Mouse (Mus musculus) lung, postnatal 36 days (tissue): ENCODE measurements around the gene Ndufs1.
"Not testable (repeated sequence)": the region's sequence is repeated elsewhere in the genome, so short reads cannot be mapped to it uniquely, and the experiment has no call there.

Source experiments
- DNase-seq: peaks from one replicate; pipeline ENCODE4 v3.0.0; 2022; ENCODE audit warnings: mixed read lengths

Gene Ndufs1

GRCm38 (mm10) chr1:63176604-63177421 lies at the start of gene Ndufs1, which contains the start of gene Eef1b2:
Gene Ndufs1, minus strand, starts transcription at chr1:63176833.
Gene Eef1b2, plus strand, starts transcription at chr1:63176825.
- peak; percentile 98 for DNase-seq

- DNase-seq: no peak
Observed at GRCm38 (mm10) chr1:63225890-63226289, 49.3 kb upstream of the Ndufs1 start.

GRCm38 (mm10) chr1:63225009-63225408 lies 48.4 kb upstream of the Ndufs1 start:
- DNase-seq: no peak

GRCm38 (mm10) chr1:63219277-63219676 lies 42.6 kb upstream of the Ndufs1 start:
- DNase-seq: no peak

DNA sequence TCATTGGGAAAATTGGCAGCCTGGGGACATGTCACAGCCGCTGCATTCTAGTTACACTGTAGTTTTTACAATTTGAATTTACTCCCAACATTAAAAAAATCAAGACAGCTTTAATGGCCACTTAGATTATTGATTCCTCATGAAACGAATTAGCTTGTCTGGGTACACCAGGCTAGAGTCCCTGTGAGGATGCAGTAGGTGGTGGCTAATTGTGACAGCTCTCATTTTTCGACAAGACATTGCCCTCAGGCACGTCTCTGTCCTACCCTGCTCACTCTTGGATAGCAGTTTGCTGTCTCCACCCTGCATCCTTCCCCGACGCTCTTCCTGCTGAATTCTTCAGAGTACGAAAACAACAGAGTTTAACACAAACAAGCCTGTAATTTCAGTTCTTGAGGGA lies 38.0 kb upstream of the Ndufs1 start:
- no peak for DNase-seq

GRCm38 (mm10) chr1:63214271-63214558 lies 37.6 kb upstream of the Ndufs1 start, which contains the start of gene Gpr1:
Gene Gpr1, minus strand, starts transcription at chr1:63214543.
- no peak for DNase-seq

GRCm38 (mm10) chr1:63213478-63214270 lies 37.0 kb upstream of the Ndufs1 start:
- DNase-seq: no peak

- DNase-seq: no peak
Observed at GRCm38 (mm10) chr1:63209861-63210529, 33.4 kb upstream of the Ndufs1 start.

- DNase-seq: no peak
Observed at GRCm38 (mm10) chr1:63207607-63208006, 31.0 kb upstream of the Ndufs1 start.

DNA sequence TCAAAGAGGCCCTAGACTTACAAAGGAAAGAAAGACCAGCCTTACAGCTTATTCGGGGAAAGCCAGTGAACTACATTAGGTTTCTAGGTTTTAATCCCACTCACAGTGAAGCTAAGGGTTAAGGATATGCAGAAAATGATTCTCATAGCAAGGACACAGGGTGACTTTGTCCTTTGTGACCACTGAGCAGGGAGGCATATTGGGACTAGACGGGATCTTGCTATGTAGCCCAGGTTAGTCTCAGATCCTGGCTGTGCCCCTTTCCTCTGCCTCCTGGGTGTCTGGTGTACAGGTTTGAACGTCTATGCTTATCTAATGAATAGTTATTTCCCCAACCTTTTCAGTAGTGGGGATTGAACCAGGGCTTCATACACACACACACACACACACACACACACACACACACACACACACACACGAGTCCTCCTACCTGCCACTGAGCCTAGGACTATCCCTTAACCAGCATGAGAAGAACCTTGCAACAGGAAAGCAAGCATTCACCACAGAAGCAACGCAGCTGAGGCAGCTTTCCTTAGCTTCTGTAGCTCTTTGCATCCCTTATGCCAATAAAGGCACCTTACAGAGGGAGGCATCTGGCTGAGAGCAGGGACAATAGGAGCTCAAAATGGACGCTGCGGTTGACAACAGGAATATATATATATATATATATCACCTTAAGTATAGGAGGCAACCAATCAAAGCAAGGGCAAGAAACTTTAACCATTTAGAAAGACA lies 28.2 kb upstream of the Ndufs1 start:
- no peak for DNase-seq

- no peak for DNase-seq
Observed at GRCm38 (mm10) chr1:63203950-63204659, 27.5 kb upstream of the Ndufs1 start.

DNA sequence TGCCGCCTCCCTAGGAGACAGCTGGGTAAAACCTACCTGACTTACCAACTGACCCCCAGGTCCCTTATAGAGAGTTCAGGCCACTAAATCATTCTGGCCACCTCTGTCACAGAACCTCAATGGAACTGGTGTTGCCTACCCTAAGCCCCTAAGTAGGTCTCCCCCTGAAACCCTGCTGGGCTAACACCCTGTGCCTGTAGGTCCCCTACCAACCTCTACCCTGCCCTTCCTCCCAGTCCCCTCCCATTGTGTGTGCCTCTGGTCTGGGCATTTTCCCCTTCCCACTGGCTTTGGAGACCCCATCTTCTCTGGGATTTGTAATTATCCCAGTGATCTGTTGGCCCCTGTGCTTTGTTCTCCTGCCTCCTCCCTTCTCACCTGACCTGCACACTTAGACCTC lies 26.8 kb upstream of the Ndufs1 start:
- DNase-seq: no peak

DNA sequence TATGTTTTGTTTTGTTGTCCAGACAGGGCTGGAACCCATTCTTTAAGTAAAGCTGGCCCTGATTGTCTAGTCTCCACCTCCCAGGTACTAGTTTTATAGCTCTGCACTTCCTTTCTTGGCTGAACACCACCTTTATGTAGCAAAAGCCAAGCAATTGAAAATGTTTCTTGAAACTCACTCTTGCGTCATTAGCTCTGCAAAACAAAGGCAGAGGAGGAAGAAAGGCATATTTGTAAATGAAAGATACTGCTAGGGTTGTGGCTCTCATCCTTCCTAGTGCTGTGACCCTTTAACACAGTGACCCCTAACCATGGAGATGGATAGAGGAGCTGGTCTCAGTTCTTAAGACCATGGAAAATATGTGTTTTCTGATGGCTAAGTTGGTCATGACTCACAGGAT lies 25.0 kb upstream of the Ndufs1 start:
- no peak for DNase-seq

DNA sequence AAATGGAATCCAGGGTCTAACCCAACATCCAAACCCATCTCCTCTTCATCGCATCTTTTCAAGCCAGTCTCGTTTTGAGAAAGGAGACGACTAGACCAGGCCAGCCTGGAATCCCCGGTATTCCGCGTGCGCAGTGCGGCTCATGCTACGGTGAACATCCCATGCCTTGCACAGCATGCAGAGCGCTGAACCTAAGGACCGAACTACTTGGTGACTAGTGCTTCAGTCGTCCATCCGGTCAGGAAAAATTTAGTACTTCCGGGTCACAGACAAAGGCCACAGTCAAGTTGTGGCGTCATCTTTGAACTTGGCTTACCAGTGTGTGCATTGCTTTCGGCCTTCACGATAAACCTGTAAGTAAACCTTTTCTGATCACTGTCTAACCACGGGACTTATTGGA lies 23.7 kb upstream of the Ndufs1 start:
- DNase-seq: no peak

GRCm38 (mm10) chr1:63199387-63199786 lies 22.8 kb upstream of the Ndufs1 start:
- peak; percentile 5 for DNase-seq

DNA sequence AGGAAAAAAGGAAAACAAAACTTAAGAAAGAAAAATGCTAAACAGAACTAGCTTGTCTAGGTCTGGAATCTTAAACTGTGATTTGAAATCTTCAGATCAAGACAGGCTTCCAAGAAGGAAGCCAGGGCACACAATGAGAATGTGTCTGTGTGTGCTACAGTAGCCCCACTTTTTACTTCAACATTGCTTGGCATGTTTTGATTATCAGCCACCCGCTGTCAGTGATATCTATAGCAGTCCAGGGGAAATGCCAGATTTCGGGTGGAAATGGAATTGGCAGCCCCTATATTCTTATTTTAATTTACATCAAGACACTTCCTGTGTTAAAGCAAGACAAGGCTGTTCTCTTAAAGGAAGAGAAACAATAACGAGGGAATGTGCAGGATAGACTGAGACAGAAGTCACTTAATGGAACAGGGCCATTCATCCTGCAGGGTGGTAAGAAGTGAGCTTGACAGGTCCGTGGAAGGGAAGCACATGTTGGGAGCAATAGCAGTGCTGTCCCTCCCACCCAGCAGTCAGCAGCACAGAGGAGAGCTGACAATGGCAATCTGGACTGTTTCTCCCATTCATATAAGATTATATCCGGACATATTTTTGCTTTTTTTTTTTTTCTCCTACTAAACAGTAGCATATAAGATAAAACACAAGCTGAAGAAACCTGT lies 19.3 kb upstream of the Ndufs1 start:
- no peak for DNase-seq

- no peak for DNase-seq
Observed at GRCm38 (mm10) chr1:63192306-63193065, 15.9 kb upstream of the Ndufs1 start.

DNA sequence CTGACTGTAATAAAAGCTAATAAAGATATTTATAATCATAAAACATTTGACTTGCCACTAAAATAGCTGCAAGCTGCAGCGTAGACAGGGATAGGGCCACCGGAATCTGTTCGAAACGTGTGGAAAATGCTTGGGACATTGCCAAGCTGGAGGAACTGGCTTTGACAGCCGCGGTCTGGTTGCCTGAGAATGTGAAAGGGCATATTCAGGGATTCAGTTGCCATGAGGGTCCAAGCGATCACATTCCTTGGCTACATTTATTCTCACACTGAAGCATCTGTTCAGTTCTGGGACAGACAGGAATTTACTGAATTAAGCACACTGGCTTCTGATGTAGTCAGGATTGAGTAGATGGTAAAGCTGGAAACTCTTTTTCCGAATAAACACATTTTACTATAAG lies 14.2 kb upstream of the Ndufs1 start:
- DNase-seq: peak; percentile 15

- no peak for DNase-seq
Observed at GRCm38 (mm10) chr1:63188536-63188935, 11.9 kb upstream of the Ndufs1 start.

DNA sequence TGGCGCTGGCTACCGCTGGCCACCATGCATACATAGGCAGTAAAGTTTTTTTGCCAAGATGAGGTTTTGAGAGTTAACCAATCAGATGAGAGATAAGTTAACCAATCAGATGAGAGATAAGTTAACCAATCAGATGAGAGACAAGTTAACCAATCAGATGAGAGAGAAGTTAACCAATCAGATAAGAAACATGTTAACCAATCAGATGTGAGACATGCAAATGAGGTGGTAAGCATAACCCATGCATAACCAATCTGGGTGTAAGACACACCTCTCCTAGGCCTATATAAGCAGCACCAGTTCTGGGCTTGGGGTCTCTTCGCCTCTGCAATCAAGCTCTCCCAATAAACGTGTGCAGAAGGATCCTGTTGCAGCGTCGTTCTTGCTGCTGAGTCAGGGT lies 8.8 kb upstream of the Ndufs1 start:
- DNase-seq: not testable (repeated sequence)
